Mouse (Mus musculus) cerebellum, adult 9-10 months (tissue): ENCODE measurements at regions not wholly inside any gene's neighbourhood (a gene's known extent, or its start where the extent isn't known, plus 50 kb on each side); places are given as distances from the start of the nearest gene placed in this dataset.
A peak's percentile ranks its signal among the peaks of the same experiment; 100 is the strongest.

Source experiments
- DNase-seq: peaks from one replicate; pipeline ENCODE4 v3.0.0; 2022

- peak; percentile 4 for DNase-seq
Measured at GRCm38 (mm10) chr2:56025059-56025458, 589.3 kb downstream of the Kcnj3 start.

GRCm38 (mm10) chr2:56028958-56029357 lies 593.2 kb downstream of the Kcnj3 start:
- DNase-seq = no peak
